Mouse (Mus musculus) olfactory bulb, adult 2 months (tissue): ENCODE measurements around the gene Tmem184b.

ENCODE experiments used
- CTCF ChIP-seq: fragments of 200-500 bp; IDR thresholded peaks from 2 replicates; pipeline ENCODE4 v1.5.1; 2012; ENCODE audit warnings: low read depth, mild to moderate bottlenecking, low read length, moderate library complexity; ENCODE audit not compliant: insufficient read depth
- POLR2A ChIP-seq: fragments of 200-500 bp; IDR thresholded peaks from 2 replicates; pipeline ENCODE4 v1.6.1; 2012; ENCODE audit warnings: mild to moderate bottlenecking, low read depth, low read length, moderate library complexity; ENCODE audit not compliant: insufficient read depth

- no peak for TF ChIP-seq POLR2A
- TF ChIP-seq CTCF = no peak
Measured at GRCm38 (mm10) chr15:79377681-79378080, 25.7 kb downstream of the Tmem184b start.
